In genomic region chr2:26607056-26607910, GRCm38 (mm10) we compare ENCODE assay signal across 10 mouse cellular contexts. TPM values are rescaled to one million over a fixed set of nuclear protein-coding genes. Genes with fewer than 3 reads are reported as not detected.
A peak's percentile ranks its signal among the peaks of the same experiment; 100 is the strongest.
DNase-seq lines count a peak whose midpoint lies in the region; ATAC-seq lines count a peak whose summit lies in the region.
"Had no signal": no experiment of that assay in that cellular context is flagged by ENCODE, and none has a peak within 500 bp of the region (broad histone marks: within the 10 kb centered on the region; RNA-seq: fewer than 3 reads in every experiment).

No protein-coding gene starts in this region.

- no peak for ATAC-seq in liver, embryonic 15.5 days (ENCODE audit: insufficient read depth)
- no peak for ATAC-seq in liver, embryonic 12.5 days
- ATAC-seq in embryonic facial prominence, embryonic 14.5 days (ENCODE audit: low read depth), result 0 out of 2 replicates have a peak, but pooled peaks have one; percentile 23
- ATAC-seq in heart, embryonic 16.5 days (replicated peaks; ENCODE audit: extremely low read depth, insufficient read depth, low FRiP score), result peak; percentile 35; the same call in 1 of the 2 replicates
- ATAC-seq: hindbrain, postnatal 0 days had no signal

- H3K4me3 ChIP-seq in liver, embryonic 15.5 days (replicated peaks), result no peak overlapping the region
- H3K4me3 ChIP-seq in liver, embryonic 12.5 days, result no peak overlapping the region
- no peak overlapping the region for H3K4me3 ChIP-seq in embryonic facial prominence, embryonic 14.5 days (ENCODE audit: low read depth, low read length)
- H3K4me3 ChIP-seq in heart, embryonic 16.5 days (ENCODE audit: low read length), result no peak overlapping the region

- H3K9me3 ChIP-seq in liver, embryonic 15.5 days (replicated peaks), result no peaks in the 10 kb centered on the region
- no peaks in the 10 kb centered on the region for H3K9me3 ChIP-seq in liver, embryonic 12.5 days (replicated peaks)
- H3K9me3 ChIP-seq in embryonic facial prominence, embryonic 14.5 days (ENCODE audit: control insufficient read depth, low read length), result no peaks in the 10 kb centered on the region
- H3K9me3 ChIP-seq in heart, embryonic 16.5 days (replicated peaks; ENCODE audit: control insufficient read depth, low read length), result no peaks in the 10 kb centered on the region

- no peak overlapping the region; the same call in 1 of the 2 replicates for H3K4me2 ChIP-seq in liver, embryonic 15.5 days
- H3K4me2 ChIP-seq in liver, embryonic 12.5 days, result no peak overlapping the region
- no peak overlapping the region for H3K4me2 ChIP-seq in embryonic facial prominence, embryonic 14.5 days (ENCODE audit: low read depth, low read length)
- no peak overlapping the region for H3K4me2 ChIP-seq in heart, embryonic 16.5 days (ENCODE audit: low read depth, low read length)

- no peak overlapping the region for H3K9ac ChIP-seq in liver, embryonic 15.5 days
- no peak overlapping the region for H3K9ac ChIP-seq in liver, embryonic 12.5 days
- 0 out of 2 replicates have a peak overlapping the region, but pooled peaks have one; percentile 23 for H3K9ac ChIP-seq in embryonic facial prominence, embryonic 14.5 days (ENCODE audit: low read depth, low read length)
- H3K9ac ChIP-seq in heart, embryonic 16.5 days (ENCODE audit: low read length), result no peak overlapping the region

- 42% methylated on average over 6 of the region's 6 CpGs for WGBS in liver, embryonic 15.5 days (ENCODE audit: insufficient replicate concordance)
- WGBS in liver, embryonic 12.5 days (ENCODE audit: insufficient replicate concordance), result 42% methylated on average over 5 of the region's 6 CpGs
- 43% methylated on average over 6 of the region's 6 CpGs for WGBS in embryonic facial prominence, embryonic 14.5 days
- WGBS in heart, embryonic 16.5 days, result 39% methylated on average over 6 of the region's 6 CpGs

- H3K27me3 ChIP-seq in liver, embryonic 15.5 days, result peaks cover 32% of the 10 kb centered on the region
- peaks cover 47% of the 10 kb centered on the region for H3K27me3 ChIP-seq in liver, embryonic 12.5 days (replicated peaks)
- H3K27me3 ChIP-seq in embryonic facial prominence, embryonic 14.5 days (replicated peaks; ENCODE audit: control insufficient read depth, insufficient read depth, low read length), result no peaks in the 10 kb centered on the region
- H3K27me3 ChIP-seq in heart, embryonic 16.5 days (ENCODE audit: control insufficient read depth, insufficient read depth, low read length), result no peaks in the 10 kb centered on the region

- peak overlapping the region; percentile 62 for H3K27ac ChIP-seq in liver, embryonic 15.5 days (replicated peaks)
- H3K27ac ChIP-seq in liver, embryonic 12.5 days, result no peak overlapping the region
- no peak overlapping the region; the same call in 1 of the 2 replicates for H3K27ac ChIP-seq in embryonic facial prominence, embryonic 14.5 days (replicated peaks; ENCODE audit: low read depth, low read length)
- H3K27ac ChIP-seq in heart, embryonic 16.5 days (ENCODE audit: low read length), result peak overlapping the region; percentile 63
- H3K27ac ChIP-seq: hindbrain, postnatal 0 days had no signal

- peak; percentile 74 for DNase-seq in embryonic facial prominence, embryonic 14.5 days (ENCODE audit: low spot score)
- peak; percentile 79 for DNase-seq in lung, postnatal 36 days
- DNase-seq in urinary bladder, postnatal 14 days (ENCODE audit: low spot score), result no peak
- DNase-seq in cerebellum, adult 9-11 months, result no peak
- DNase-seq in left cerebral cortex, postnatal 14 days (ENCODE audit: low spot score in 2 of 2), result no peak
- DNase-seq: thymus, postnatal 14 days had no signal

- H3K36me3 ChIP-seq in liver, embryonic 15.5 days (replicated peaks), result no peaks in the 10 kb centered on the region
- no peaks in the 10 kb centered on the region for H3K36me3 ChIP-seq in liver, embryonic 12.5 days
- no peaks in the 10 kb centered on the region for H3K36me3 ChIP-seq in embryonic facial prominence, embryonic 14.5 days (ENCODE audit: control insufficient read depth, insufficient read depth, low read length)
- H3K36me3 ChIP-seq in heart, embryonic 16.5 days (ENCODE audit: control insufficient read depth, insufficient read depth), result no peaks in the 10 kb centered on the region

- peaks cover 28% of the 10 kb centered on the region for H3K4me1 ChIP-seq in liver, embryonic 15.5 days (replicated peaks)
- H3K4me1 ChIP-seq in liver, embryonic 12.5 days, result peaks cover 40% of the 10 kb centered on the region
- peaks cover 8% of the 10 kb centered on the region for H3K4me1 ChIP-seq in embryonic facial prominence, embryonic 14.5 days (ENCODE audit: control insufficient read depth, insufficient read depth, low read length)
- peaks cover 30% of the 10 kb centered on the region for H3K4me1 ChIP-seq in heart, embryonic 16.5 days (ENCODE audit: control insufficient read depth, insufficient read depth, low read length)

- intact Hi-C loops in left cerebral cortex, postnatal 14 days (cut with DNase I), result no loop called here

RNA-seq across cellular contexts. Expression of gene Agpat2, which starts 3.1 kb away (rescaled TPM):
- polyA plus RNA-seq in liver, embryonic 15.5 days (2015; fragmentation: Nextera tagmentation; extraction: Ambion mirVana), result 55.6 and 63.7 TPM in 2 replicates
- polyA plus RNA-seq in liver, embryonic 12.5 days (2016; fragmentation: Nextera tagmentation; extraction: Ambion mirVana), result 26.7 and 28.7 TPM in 2 replicates
- polyA plus RNA-seq in embryonic facial prominence, embryonic 14.5 days (2014; fragmentation: Nextera tagmentation; extraction: Ambion mirVana), result 25.1 and 26.7 TPM in 2 replicates
- polyA plus RNA-seq in heart, embryonic 16.5 days (2015; fragmentation: Nextera tagmentation; extraction: Ambion mirVana), result 25.9 and 28.5 TPM in 2 replicates
- 1 to 10 TPM in 1 of 2 experiments, under 1 TPM in 1; 0.72 to 1.3 TPM for total RNA-seq in left cerebral cortex, postnatal 14 days (2021)

RNA-seq across cellular contexts. Expression of gene Gm20532, which starts 20.8 kb away (rescaled TPM):
- polyA plus RNA-seq in liver, embryonic 15.5 days (2015; fragmentation: Nextera tagmentation; extraction: Ambion mirVana), result not detected in 2 replicates
- polyA plus RNA-seq in liver, embryonic 12.5 days (2016; fragmentation: Nextera tagmentation; extraction: Ambion mirVana), result not detected in 2 replicates
- polyA plus RNA-seq in embryonic facial prominence, embryonic 14.5 days (2014; fragmentation: Nextera tagmentation; extraction: Ambion mirVana), result not detected in 2 replicates
- polyA plus RNA-seq in heart, embryonic 16.5 days (2015; fragmentation: Nextera tagmentation; extraction: Ambion mirVana), result not detected in 2 replicates
- total RNA-seq in left cerebral cortex, postnatal 14 days (2021), result not detected
- total RNA-seq: hindbrain, postnatal 0 days had no signal
- polyA plus RNA-seq: hindbrain, postnatal 0 days had no signal

RNA-seq across cellular contexts. Expression of gene Fam69b, which starts 21.0 kb away (rescaled TPM):
- polyA plus RNA-seq in liver, embryonic 15.5 days (2015; fragmentation: Nextera tagmentation; extraction: Ambion mirVana), result 1.2 and 1.7 TPM in 2 replicates
- 4.6 and 5.5 TPM in 2 replicates for polyA plus RNA-seq in liver, embryonic 12.5 days (2016; fragmentation: Nextera tagmentation; extraction: Ambion mirVana)
- polyA plus RNA-seq in embryonic facial prominence, embryonic 14.5 days (2014; fragmentation: Nextera tagmentation; extraction: Ambion mirVana), result 31.1 and 40.1 TPM in 2 replicates
- 12.5 and 15.8 TPM in 2 replicates for polyA plus RNA-seq in heart, embryonic 16.5 days (2015; fragmentation: Nextera tagmentation; extraction: Ambion mirVana)
- 10 to 100 TPM; 80.3 TPM for total RNA-seq in left cerebral cortex, postnatal 14 days (2021)

RNA-seq across cellular contexts. Expression of gene Egfl7, which starts 27.5 kb away (rescaled TPM):
- polyA plus RNA-seq in liver, embryonic 15.5 days (2015; fragmentation: Nextera tagmentation; extraction: Ambion mirVana), result 55.1 and 64.6 TPM in 2 replicates
- polyA plus RNA-seq in liver, embryonic 12.5 days (2016; fragmentation: Nextera tagmentation; extraction: Ambion mirVana), result 106 and 120 TPM in 2 replicates
- polyA plus RNA-seq in embryonic facial prominence, embryonic 14.5 days (2014; fragmentation: Nextera tagmentation; extraction: Ambion mirVana), result 110 and 119 TPM in 2 replicates
- polyA plus RNA-seq in heart, embryonic 16.5 days (2015; fragmentation: Nextera tagmentation; extraction: Ambion mirVana), result 188 and 216 TPM in 2 replicates
- 10 to 100 TPM; 68.5 to 78.9 TPM for total RNA-seq in left cerebral cortex, postnatal 14 days (2021)

Comparison
In these comparisons a context has a peak if more than half of its experiments do, and no peak if none do; other contexts are left out.
1. H3K27ac ChIP-seq: peak in liver, embryonic 15.5 days (single experiment) and heart, embryonic 16.5 days (single experiment); none in liver, embryonic 12.5 days (single experiment) and embryonic facial prominence, embryonic 14.5 days (single experiment).
2. ATAC-seq: peak in embryonic facial prominence, embryonic 14.5 days (single experiment) and heart, embryonic 16.5 days (single experiment); none in liver, embryonic 15.5 days (single experiment) and liver, embryonic 12.5 days (single experiment).
3. DNase-seq: peak in embryonic facial prominence, embryonic 14.5 days (single experiment) and lung, postnatal 36 days (single experiment); none in urinary bladder, postnatal 14 days (single experiment), cerebellum, adult 9-11 months (single experiment) and left cerebral cortex, postnatal 14 days (0 of 2).